Mouse (Mus musculus) testis, adult 2 months (tissue): ENCODE results near the gene Trim59. TPM values are rescaled to one million over a fixed set of nuclear protein-coding genes. Genes with fewer than 3 reads are reported as not detected.
A peak's percentile ranks its signal among the peaks of the same experiment; 100 is the strongest.

Experiments used
- H3K27ac ChIP-seq: fragments of 200-500 bp; 2 replicates; pipeline ENCODE4 v1.5.1; 2012; ENCODE audit warnings: low read depth, low read length; ENCODE audit not compliant: control insufficient read depth, insufficient read depth
- H3K27me3 ChIP-seq: fragments of 200-500 bp; 2 replicates; pipeline ENCODE4 v1.6.1; 2012; ENCODE audit warnings: mild to moderate bottlenecking, low read length, moderate library complexity; ENCODE audit not compliant: control insufficient read depth, insufficient read depth
- H3K36me3 ChIP-seq: fragments of 200-500 bp; 2 replicates; pipeline ENCODE4 v1.6.1; 2012; ENCODE audit warnings: mild to moderate bottlenecking, low read length; ENCODE audit not compliant: control insufficient read depth, insufficient read depth
- H3K4me1 ChIP-seq: fragments of 200-500 bp; 2 replicates; pipeline ENCODE4 v1.6.1; 2012; ENCODE audit warnings: low read length; ENCODE audit not compliant: control insufficient read depth, insufficient read depth
- H3K4me3 ChIP-seq: fragments of 200-500 bp; 2 replicates; pipeline ENCODE4 v1.5.1; 2012; ENCODE audit warnings: low read depth, mild to moderate bottlenecking, low read length, moderate library complexity, mixed read lengths; ENCODE audit not compliant: control insufficient read depth
- CTCF ChIP-seq: fragments of 200-500 bp; IDR thresholded peaks from 2 replicates; pipeline ENCODE4 v1.5.1; 2012; ENCODE audit warnings: low read depth, mild to moderate bottlenecking, inconsistent platforms, low read length, moderate library complexity; ENCODE audit not compliant: control insufficient read depth, insufficient read depth, insufficient replicate concordance
- POLR2A ChIP-seq: fragments of 200-500 bp; IDR thresholded peaks from 2 replicates; pipeline ENCODE4 v1.6.1; 2012; ENCODE audit warnings: low read depth, mild to moderate bottlenecking, inconsistent platforms, low read length, moderate library complexity; ENCODE audit not compliant: control insufficient read depth
- polyA plus RNA-seq: library from polyadenylated mRNA; depleted of rRNA; stranded (reverse); fragments of >200 nt; gene quantifications from 2 replicates; pipeline ENCODE4 v1.2.3, GENCODE M21; 2012; rRNA removed

The Trim59 gene
- polyA plus RNA-seq, 1 experiment = 9.8 TPM

GRCm38 (mm10) chr3:69004437-69005337 is 39.9 kb downstream of the Trim59 start, which contains the start of the genes Ift80 and Smc4:
Gene Ift80 (minus strand): TSS chr3:69004570.
Gene Smc4 (plus strand): TSS chr3:69004738.
- peak within 1 kb of the TSS; percentile 98 for H3K27ac ChIP-seq
- H3K27me3 ChIP-seq = no peaks in the 10 kb centered on the region
- peak; percentile 71 for TF ChIP-seq POLR2A
- TF ChIP-seq CTCF = no peak

GRCm38 (mm10) chr3:69004055-69004436 is 40.5 kb downstream of the Trim59 start:
- TF ChIP-seq POLR2A (no peak), CTCF (no peak)
- Histone ChIP-seq H3K36me3 (peaks cover 4% of the 10 kb centered on the region), H3K27me3 (no peaks in the 10 kb centered on the region), H3K4me1 (peaks cover 7% of the 10 kb centered on the region), H3K4me3 (peak overlapping the region; percentile 96), H3K27ac (peak overlapping the region; percentile 98)

More at GRCm38 (mm10) chr3:69004437-69005337, 39.9 kb downstream of the Trim59 start, which contains the start of the genes Ift80 and Smc4:
- Histone ChIP-seq H3K36me3 (peaks cover 4% of the 10 kb centered on the region), H3K4me3 (peak within 1 kb of the TSS; percentile 96), H3K4me1 (peaks cover 7% of the 10 kb centered on the region)

- Histone ChIP-seq H3K4me3 (peak overlapping the region; percentile 70), H3K36me3 (peaks cover 4% of the 10 kb centered on the region), H3K4me1 (peaks cover 7% of the 10 kb centered on the region), H3K27me3 (no peaks in the 10 kb centered on the region), H3K27ac (no peak overlapping the region)
- TF ChIP-seq POLR2A (no peak), CTCF (no peak)
Measured at GRCm38 (mm10) chr3:69002781-69003180, 41.8 kb downstream of the Trim59 start.

GRCm38 (mm10) chr3:68986550-68986949 is 58.0 kb downstream of the Trim59 start:
- Histone ChIP-seq H3K4me3 (no peak overlapping the region), H3K36me3 (peaks cover 1% of the 10 kb centered on the region; the same call in 1 of the 2 replicates), H3K27ac (no peak overlapping the region), H3K4me1 (no peaks in the 10 kb centered on the region), H3K27me3 (no peaks in the 10 kb centered on the region)
- TF ChIP-seq POLR2A (no peak), CTCF (no peak)

Other genes starting within 250 kb of the Trim59 start
- not detected in 2 replicates for gene 1110032F04Rik, start 175.2 kb downstream of the Trim59 start, polyA plus RNA-seq
- gene Ift80, start 40.2 kb downstream of the Trim59 start, polyA plus RNA-seq = 25.3 and 30.9 TPM in 2 replicates
- 22.2 and 25.3 TPM in 2 replicates for gene Smc4, start 40.0 kb downstream of the Trim59 start, polyA plus RNA-seq
- 29.6 and 36.5 TPM in 2 replicates for gene Kpna4, start 82.4 kb upstream of the Trim59 start, polyA plus RNA-seq
- gene Arl14, start 177.7 kb upstream of the Trim59 start, polyA plus RNA-seq = not detected in 2 replicates